Mouse (Mus musculus) heart, postnatal 25 days (tissue): ENCODE results near the gene Nkapl. TPM values are rescaled to one million over a fixed set of nuclear protein-coding genes. Genes with fewer than 3 reads are reported as not detected.
A peak's percentile ranks its signal among the peaks of the same experiment; 100 is the strongest.
"Not testable (repeated sequence)": the region's sequence is repeated elsewhere in the genome, so short reads cannot be mapped to it uniquely, and the experiment has no call there.

ENCODE experiments used
- DNase-seq: peaks from one replicate; pipeline ENCODE4 v3.0.0; 2022; ENCODE audit warnings: low spot score
- intact Hi-C: fragments of 180-260 bp; cut with DNase I; formaldehyde crosslinking; loops from one replicate; pipeline ENCODE4 v1.15.1; 2025
- total RNA-seq, 2 experiments: library from RNA; stranded (reverse); gene quantifications; 2 replicates each; pipeline ENCODE4 v1.2.3; 2021

The Nkapl gene
- under 1 TPM; 0.39 to 0.75 TPM for total RNA-seq

- intact Hi-C loops: loop anchor here (5.0 kb wide), 2 partner anchors 39 to 64 kb away; partner anchors contain the start of gene Zkscan8
Measured at GRCm38 (mm10) chr13:21468061-21469019, at the start of gene Nkapl. Nkapl (minus strand) TSS chr13:21468509.

GRCm38 (mm10) chr13:21506221-21506649, 37.9 kb upstream of the Nkapl start:
- intact Hi-C loops: loop anchor here (1.0 to 5.0 kb wide), 4 partner anchors 25 to 97 kb away; partner anchors contain the start of genes Nkapl, Zkscan8 and Zscan26
- DNase-seq: peak; percentile 63

More at GRCm38 (mm10) chr13:21468061-21469019, at the start of gene Nkapl:
- peak; percentile 65 for DNase-seq

GRCm38 (mm10) chr13:21502296-21502695, 34.0 kb upstream of the Nkapl start:
- no peak for DNase-seq
- intact Hi-C loops: no loop called here

- DNase-seq, intact Hi-C loops: not testable (repeated sequence)
Measured at GRCm38 (mm10) chr13:21501182-21501581, 32.9 kb upstream of the Nkapl start, which contains the start of gene Gm11273. Gm11273 (minus strand) TSS chr13:21501418.

- no peak for DNase-seq
- intact Hi-C loops: no loop called here
Measured at GRCm38 (mm10) chr13:21495080-21495479, 26.8 kb upstream of the Nkapl start, which contains the start of gene AK157302. AK157302 (plus strand) TSS chr13:21495223.

- intact Hi-C loops: no loop called here
- no peak for DNase-seq
Measured at GRCm38 (mm10) chr13:21492847-21493246, 24.5 kb upstream of the Nkapl start.

- DNase-seq: no peak
- intact Hi-C loops: no loop called here
Measured at GRCm38 (mm10) chr13:21486881-21487280, 18.6 kb upstream of the Nkapl start.

GRCm38 (mm10) chr13:21478759-21479670, 10.7 kb upstream of the Nkapl start, which contains the start of the genes Zkscan4 and Gm10065:
Zkscan4 (plus strand) TSS chr13:21478907.
Gm10065 (minus strand) TSS chr13:21479441.
- intact Hi-C loops: not testable (repeated sequence)
- peak; percentile 30 for DNase-seq

GRCm38 (mm10) chr13:21472427-21472826, 4.1 kb upstream of the Nkapl start:
- intact Hi-C loops: no loop called here
- DNase-seq: no peak

- intact Hi-C loops: loop anchor here (5.0 kb wide), 2 partner anchors 38 to 63 kb away; partner anchors contain the start of gene Zkscan8
Measured at GRCm38 (mm10) chr13:21469097-21469496, 788 bp upstream of the Nkapl start.

GRCm38 (mm10) chr13:21467336-21467735, 973 bp downstream of the Nkapl start:
- intact Hi-C loops: loop anchor here (5.0 kb wide), 2 partner anchors 40 to 65 kb away; partner anchors contain the start of gene Zkscan8
- DNase-seq: no peak

More at GRCm38 (mm10) chr13:21469097-21469496, 788 bp upstream of the Nkapl start:
- DNase-seq: no peak

- DNase-seq, intact Hi-C loops: not testable (repeated sequence)
Measured at GRCm38 (mm10) chr13:21462516-21462915, 5.8 kb downstream of the Nkapl start.

GRCm38 (mm10) chr13:21456347-21456746, 12.0 kb downstream of the Nkapl start:
- no peak for DNase-seq
- intact Hi-C loops: no loop called here

GRCm38 (mm10) chr13:21454133-21454532, 14.2 kb downstream of the Nkapl start:
- intact Hi-C loops: no loop called here
- DNase-seq: no peak

GRCm38 (mm10) chr13:21453449-21453848, 14.9 kb downstream of the Nkapl start, which contains the start of gene Zscan26:
Zscan26 (minus strand) TSS chr13:21453730.
- intact Hi-C loops: loop anchor here (1.0 to 2.0 kb wide), 4 partner anchors 51 to 91 kb away; partner anchors contain the start of genes Zkscan3, Zkscan8 and Zscan12
- peak; percentile 67 for DNase-seq

GRCm38 (mm10) chr13:21453042-21453441, 15.3 kb downstream of the Nkapl start:
- DNase-seq: no peak
- intact Hi-C loops: loop anchor here (1.0 to 2.0 kb wide), 4 partner anchors 50 to 91 kb away; partner anchors contain the start of genes Zkscan3, Zkscan8 and Zscan12

GRCm38 (mm10) chr13:21447856-21448614, 20.3 kb downstream of the Nkapl start:
- intact Hi-C loops: no loop called here
- no peak for DNase-seq

GRCm38 (mm10) chr13:21446796-21447195, 21.5 kb downstream of the Nkapl start:
- DNase-seq: no peak
- intact Hi-C loops: no loop called here

GRCm38 (mm10) chr13:21441207-21441572, 27.1 kb downstream of the Nkapl start:
- intact Hi-C loops: no loop called here
- DNase-seq: no peak
